Mouse (Mus musculus): Measurements from ENCODE around the gene Olfr510. TPM values are rescaled to one million over a fixed set of nuclear protein-coding genes. Genes with fewer than 3 reads are reported as not detected.
"Not testable (repeated sequence)": the region's sequence is repeated elsewhere in the genome, so short reads cannot be mapped to it uniquely, and the experiment has no call there.

Olfr510 gene
- total RNA-seq (2014; rRNA removed) = not detected in 2 replicates
- polyA plus RNA-seq (2015; fragmentation: Nextera tagmentation; extraction: Ambion mirVana) = not detected in 2 replicates

GRCm38 (mm10) chr7:108666118-108666517, at the start of gene Olfr510:
Gene Olfr510 (plus strand): TSS chr7:108666418.
- Histone ChIP-seq H3K9me3 (ENCODE audit: low read length) (no peaks in the 10 kb centered on the region), H3K27ac (no peak within 1 kb of the TSS), H3K4me1 (ENCODE audit: insufficient read depth, low read length) (no peaks in the 10 kb centered on the region), H3K9ac (replicated peaks; ENCODE audit: low read length) (no peak within 1 kb of the TSS), H3K27me3 (ENCODE audit: insufficient read depth, low read length) (no peaks in the 10 kb centered on the region), H3K4me3 (ENCODE audit: low read length) (no peak within 1 kb of the TSS), H3K36me3 (ENCODE audit: insufficient read depth, low read length) (no peaks in the 10 kb centered on the region), H3K4me2 (ENCODE audit: low read depth, low read length) (no peak within 1 kb of the TSS)
- ATAC-seq (no peak), DNase-seq (ENCODE audit: low spot score) (no peak)
- no peak for TF ChIP-seq CTCF (IDR thresholded peaks at IDR 0.05; ENCODE audit: low read depth)
- WGBS = 91% methylated on average over 1 of the region's 1 CpGs

GRCm38 (mm10) chr7:108616781-108617180, 49.4 kb upstream of the Olfr510 start:
- ATAC-seq; H3K9me3 ChIP-seq (ENCODE audit: low read length); H3K36me3 ChIP-seq (ENCODE audit: insufficient read depth, low read length); H3K9ac ChIP-seq (replicated peaks; ENCODE audit: low read length); DNase-seq (ENCODE audit: low spot score); H3K27ac ChIP-seq; H3K4me1 ChIP-seq (ENCODE audit: insufficient read depth, low read length); H3K27me3 ChIP-seq (ENCODE audit: insufficient read depth, low read length); H3K4me2 ChIP-seq (ENCODE audit: low read depth, low read length); H3K4me3 ChIP-seq (ENCODE audit: low read length): not testable (repeated sequence)
- WGBS = 56% methylated on average over 3 of the region's 3 CpGs

- ATAC-seq = no peak
- 85% methylated on average over 2 of the region's 2 CpGs for WGBS
- no peak for TF ChIP-seq CTCF (IDR thresholded peaks at IDR 0.05; ENCODE audit: low read depth)
Observed at GRCm38 (mm10) chr7:108621514-108621913, 44.7 kb upstream of the Olfr510 start, which contains the start of gene Olfr507. Gene Olfr507 (plus strand): TSS chr7:108621814.

GRCm38 (mm10) chr7:108629694-108630093, 36.5 kb upstream of the Olfr510 start, which contains the start of gene Olfr508:
Gene Olfr508 (plus strand): TSS chr7:108629994.
- ATAC-seq (no peak), DNase-seq (ENCODE audit: low spot score) (no peak)
- Histone ChIP-seq H3K4me2 (ENCODE audit: low read depth, low read length) (no peak within 1 kb of the TSS), H3K4me3 (ENCODE audit: low read length) (no peak within 1 kb of the TSS), H3K36me3 (ENCODE audit: insufficient read depth, low read length) (no peaks in the 10 kb centered on the region), H3K4me1 (ENCODE audit: insufficient read depth, low read length) (no peaks in the 10 kb centered on the region), H3K9ac (replicated peaks; ENCODE audit: low read length) (no peak within 1 kb of the TSS), H3K9me3 (ENCODE audit: low read length) (no peaks in the 10 kb centered on the region), H3K27me3 (ENCODE audit: insufficient read depth, low read length) (no peaks in the 10 kb centered on the region), H3K27ac (no peak within 1 kb of the TSS)
- WGBS = 87% methylated on average over 3 of the region's 3 CpGs
- TF ChIP-seq CTCF (IDR thresholded peaks at IDR 0.05; ENCODE audit: low read depth) = no peak

More at GRCm38 (mm10) chr7:108621514-108621913, 44.7 kb upstream of the Olfr510 start, which contains the start of gene Olfr507:
- H3K4me2 ChIP-seq (ENCODE audit: low read depth, low read length) = no peak within 1 kb of the TSS
- DNase-seq (ENCODE audit: low spot score) = no peak
- H3K27ac ChIP-seq = no peak within 1 kb of the TSS
- no peaks in the 10 kb centered on the region for H3K27me3 ChIP-seq (ENCODE audit: insufficient read depth, low read length)
- no peak within 1 kb of the TSS for H3K9ac ChIP-seq (replicated peaks; ENCODE audit: low read length)
- H3K4me3 ChIP-seq (ENCODE audit: low read length) = no peak within 1 kb of the TSS
- H3K4me1 ChIP-seq (ENCODE audit: insufficient read depth, low read length) = no peaks in the 10 kb centered on the region
- H3K36me3 ChIP-seq (ENCODE audit: insufficient read depth, low read length) = no peaks in the 10 kb centered on the region
- no peaks in the 10 kb centered on the region for H3K9me3 ChIP-seq (ENCODE audit: low read length)

- no peak within 1 kb of the TSS for H3K4me2 ChIP-seq (ENCODE audit: low read depth, low read length)
- no peaks in the 10 kb centered on the region for H3K27me3 ChIP-seq (ENCODE audit: insufficient read depth, low read length)
- no peaks in the 10 kb centered on the region for H3K9me3 ChIP-seq (ENCODE audit: low read length)
- ATAC-seq (no peak), DNase-seq (ENCODE audit: low spot score) (no peak)
- H3K4me3 ChIP-seq (ENCODE audit: low read length) = no peak within 1 kb of the TSS
- H3K36me3 ChIP-seq (ENCODE audit: insufficient read depth, low read length) = no peaks in the 10 kb centered on the region
- H3K27ac ChIP-seq = no peak within 1 kb of the TSS
- H3K4me1 ChIP-seq (ENCODE audit: insufficient read depth, low read length) = no peaks in the 10 kb centered on the region
- no peak within 1 kb of the TSS for H3K9ac ChIP-seq (replicated peaks; ENCODE audit: low read length)
- TF ChIP-seq CTCF (IDR thresholded peaks at IDR 0.05; ENCODE audit: low read depth) = no peak
Observed at GRCm38 (mm10) chr7:108651806-108652205, 14.4 kb upstream of the Olfr510 start, which contains the start of gene Olfr509. Gene Olfr509 (minus strand): TSS chr7:108651906.

- no peak for TF ChIP-seq CTCF (IDR thresholded peaks at IDR 0.05; ENCODE audit: low read depth)
- no peak overlapping the region for H3K9ac ChIP-seq (replicated peaks; ENCODE audit: low read length)
- 89% methylated on average over 3 of the region's 3 CpGs for WGBS
- ATAC-seq (no peak), DNase-seq (ENCODE audit: low spot score) (no peak)
- no peak overlapping the region for H3K4me3 ChIP-seq (ENCODE audit: low read length)
- no peak overlapping the region for H3K4me2 ChIP-seq (ENCODE audit: low read depth, low read length)
- H3K9me3 ChIP-seq (ENCODE audit: low read length) = no peaks in the 10 kb centered on the region
- no peaks in the 10 kb centered on the region for H3K36me3 ChIP-seq (ENCODE audit: insufficient read depth, low read length)
- no peaks in the 10 kb centered on the region for H3K4me1 ChIP-seq (ENCODE audit: insufficient read depth, low read length)
- no peak overlapping the region for H3K27ac ChIP-seq
- no peaks in the 10 kb centered on the region for H3K27me3 ChIP-seq (ENCODE audit: insufficient read depth, low read length)
Observed at GRCm38 (mm10) chr7:108662419-108662818, 3.8 kb upstream of the Olfr510 start.

- no peak for DNase-seq (ENCODE audit: low spot score)
- no peak overlapping the region for H3K27ac ChIP-seq
- H3K27me3 ChIP-seq (ENCODE audit: insufficient read depth, low read length) = no peaks in the 10 kb centered on the region
- no peak for ATAC-seq
- H3K9me3 ChIP-seq (ENCODE audit: low read length) = no peaks in the 10 kb centered on the region
- no peaks in the 10 kb centered on the region for H3K36me3 ChIP-seq (ENCODE audit: insufficient read depth, low read length)
- WGBS = 54% methylated on average over 1 of the region's 1 CpGs
- no peak for TF ChIP-seq CTCF (IDR thresholded peaks at IDR 0.05; ENCODE audit: low read depth)
- H3K4me1 ChIP-seq (ENCODE audit: insufficient read depth, low read length) = no peaks in the 10 kb centered on the region
- H3K9ac ChIP-seq (replicated peaks; ENCODE audit: low read length) = no peak overlapping the region
- no peak overlapping the region for H3K4me2 ChIP-seq (ENCODE audit: low read depth, low read length)
- no peak overlapping the region for H3K4me3 ChIP-seq (ENCODE audit: low read length)
Observed at GRCm38 (mm10) chr7:108671058-108671457, 4.8 kb downstream of the Olfr510 start.

Measured in hindbrain, postnatal 0 days (tissue).